Mouse (Mus musculus) small intestine, adult 2 months (tissue): ENCODE data around the gene Fer. TPM values are rescaled to one million over a fixed set of nuclear protein-coding genes. Genes with fewer than 3 reads are reported as not detected.

Source experiments
- H3K27ac ChIP-seq: fragments of 200-500 bp; 2 replicates; pipeline ENCODE4 v1.5.1; 2012; ENCODE audit warnings: low read depth, low read length, control low read depth, inconsistent platforms; ENCODE audit not compliant: insufficient read depth
- H3K27me3 ChIP-seq: fragments of 200-500 bp; 2 replicates; pipeline ENCODE4 v1.6.1; 2012; ENCODE audit warnings: mild to moderate bottlenecking, moderate library complexity, low read length, inconsistent platforms; ENCODE audit not compliant: control insufficient read depth, insufficient read depth
- H3K36me3 ChIP-seq: fragments of 200-500 bp; 2 replicates; pipeline ENCODE4 v1.6.1; 2012; ENCODE audit warnings: mild to moderate bottlenecking, low read length, control low read depth, inconsistent platforms; ENCODE audit not compliant: control insufficient read depth, insufficient read depth
- H3K4me1 ChIP-seq: fragments of 200-500 bp; 2 replicates; pipeline ENCODE4 v1.6.1; 2012; ENCODE audit warnings: low read length, inconsistent platforms, mixed read lengths; ENCODE audit not compliant: control insufficient read depth, insufficient read depth, insufficient read length
- H3K4me3 ChIP-seq: fragments of 200-500 bp; 2 replicates; pipeline ENCODE4 v1.5.1; 2012; ENCODE audit warnings: low read depth, mild to moderate bottlenecking, control low read depth, inconsistent platforms, low read length, moderate library complexity
- CTCF ChIP-seq: fragments of 200-500 bp; IDR thresholded peaks from 2 replicates; pipeline ENCODE4 v1.5.1; 2012; ENCODE audit warnings: low read depth, mild to moderate bottlenecking, control low read depth, inconsistent platforms, low read length, moderate library complexity, mixed read lengths; ENCODE audit not compliant: insufficient replicate concordance, insufficient read length; ENCODE audit errors: extremely low read depth
- POLR2A ChIP-seq: fragments of 200-500 bp; IDR thresholded peaks from 2 replicates; pipeline ENCODE4 v1.6.1; 2012; ENCODE audit warnings: low read depth, mild to moderate bottlenecking, control low read depth, inconsistent platforms, low read length, moderate library complexity
- WGBS: fragments of 180-500 bp; shearing (Covaris S2); methylation state at CpG from one replicate; pipeline ENCODE4 v1.1.7; 2018; 5-methylcytosine and 5-hydroxymethylcytosine counted together
- polyA plus RNA-seq: library from polyadenylated mRNA; depleted of rRNA; stranded (reverse); fragments of >200 nt; gene quantifications from 2 replicates; pipeline ENCODE4 v1.2.3, GENCODE M21; 2012

Fer gene
- polyA plus RNA-seq, 1 experiment = 0.63 TPM

- no peaks in the 10 kb centered on the region for H3K27me3 ChIP-seq
- H3K4me3 ChIP-seq = no peak overlapping the region
- 87% methylated on average over 4 of the region's 4 CpGs for WGBS
- TF ChIP-seq POLR2A (no peak), CTCF (no peak)
- H3K4me1 ChIP-seq = no peaks in the 10 kb centered on the region
- H3K27ac ChIP-seq = no peak overlapping the region
- no peaks in the 10 kb centered on the region for H3K36me3 ChIP-seq
Observed at GRCm38 (mm10) chr17:63948811-63949210, 85.9 kb downstream of the Fer start.

- no peaks in the 10 kb centered on the region for H3K4me1 ChIP-seq
- H3K27ac ChIP-seq = no peak overlapping the region
- no peak overlapping the region for H3K4me3 ChIP-seq
- TF ChIP-seq CTCF (no peak), POLR2A (no peak)
- H3K27me3 ChIP-seq = no peaks in the 10 kb centered on the region
- 72% methylated on average over 2 of the region's 2 CpGs for WGBS
- no peaks in the 10 kb centered on the region for H3K36me3 ChIP-seq
Observed at GRCm38 (mm10) chr17:63951436-63951835, 88.6 kb downstream of the Fer start.

- Histone ChIP-seq H3K36me3 (no peaks in the 10 kb centered on the region), H3K27ac (no peak overlapping the region), H3K27me3 (no peaks in the 10 kb centered on the region), H3K4me1 (no peaks in the 10 kb centered on the region), H3K4me3 (no peak overlapping the region)
- TF ChIP-seq CTCF (no peak), POLR2A (no peak)
- WGBS = 88% methylated on average over 3 of the region's 3 CpGs
Observed at GRCm38 (mm10) chr17:63967091-63967490, 104.2 kb downstream of the Fer start.

GRCm38 (mm10) chr17:63969448-63969847 is 106.6 kb downstream of the Fer start:
- Histone ChIP-seq H3K36me3 (no peaks in the 10 kb centered on the region), H3K4me3 (no peak overlapping the region), H3K4me1 (peaks cover 3% of the 10 kb centered on the region; the same call in 1 of the 2 replicates), H3K27ac (no peak overlapping the region), H3K27me3 (no peaks in the 10 kb centered on the region)
- WGBS = 74% methylated on average over 10 of the region's 10 CpGs
- TF ChIP-seq POLR2A (no peak), CTCF (no peak)

- no peaks in the 10 kb centered on the region for H3K36me3 ChIP-seq
- no peak for TF ChIP-seq CTCF
- peaks cover 3% of the 10 kb centered on the region; the same call in 1 of the 2 replicates for H3K4me1 ChIP-seq
- no peak overlapping the region for H3K4me3 ChIP-seq
- WGBS = 50% methylated on average over 5 of the region's 5 CpGs
- no peak overlapping the region for H3K27ac ChIP-seq
- H3K27me3 ChIP-seq = no peaks in the 10 kb centered on the region
Observed at GRCm38 (mm10) chr17:63970239-63970638, 107.4 kb downstream of the Fer start.

- Histone ChIP-seq H3K4me1 (peaks cover 3% of the 10 kb centered on the region; the same call in 1 of the 2 replicates), H3K4me3 (no peak overlapping the region), H3K27me3 (no peaks in the 10 kb centered on the region), H3K36me3 (no peaks in the 10 kb centered on the region), H3K27ac (no peak overlapping the region)
- TF ChIP-seq CTCF (no peak), POLR2A (no peak)
- 95% methylated on average over 1 of the region's 1 CpGs for WGBS
Observed at GRCm38 (mm10) chr17:63970939-63971338, 108.1 kb downstream of the Fer start.

GRCm38 (mm10) chr17:63972181-63972580 is 109.3 kb downstream of the Fer start:
- TF ChIP-seq POLR2A (no peak), CTCF (no peak)
- no peaks in the 10 kb centered on the region for H3K27me3 ChIP-seq
- WGBS = 54% methylated on average over 4 of the region's 4 CpGs
- no peaks in the 10 kb centered on the region for H3K36me3 ChIP-seq
- H3K4me3 ChIP-seq = no peak overlapping the region
- peaks cover 3% of the 10 kb centered on the region; the same call in 1 of the 2 replicates for H3K4me1 ChIP-seq
- no peak overlapping the region for H3K27ac ChIP-seq
